Mouse (Mus musculus) forebrain, embryonic 11.5 days (tissue): ENCODE data around the gene Gm4869. TPM values are rescaled to one million over a fixed set of nuclear protein-coding genes. Genes with fewer than 3 reads are reported as not detected.

Experiments used
- ATAC-seq: fragments of 200-750 bp; cut with Nextera tagmentation; replicated peaks from 2 replicates; pipeline ENCODE4 v1.8.0; 2017; ENCODE audit warnings: moderate TSS enrichment; ENCODE audit not compliant: low FRiP score
- DNase-seq: peaks from one replicate; pipeline ENCODE4 v3.0.0-alpha.2; 2017; ENCODE audit warnings: low spot score
- H3K27ac ChIP-seq: fragments of 300-500 bp; sonication (generic); 2 replicates; pipeline ENCODE4 v1.5.1; 2014; ENCODE audit warnings: low read depth, low read length
- H3K27me3 ChIP-seq: fragments of 300-500 bp; sonication (generic); 2 replicates; pipeline ENCODE4 v1.6.1; 2014; ENCODE audit warnings: mild to moderate bottlenecking, low read length, mixed read lengths; ENCODE audit not compliant: control insufficient read depth, insufficient read depth
- H3K36me3 ChIP-seq: fragments of 300-500 bp; sonication (generic); 2 replicates; pipeline ENCODE4 v1.6.1; 2014; ENCODE audit warnings: mild to moderate bottlenecking, low read length, moderate library complexity, mixed read lengths; ENCODE audit not compliant: control insufficient read depth, insufficient read depth
- H3K4me1 ChIP-seq: fragments of 300-500 bp; sonication (generic); replicated peaks from 2 replicates; pipeline ENCODE4 v1.6.1; 2014; ENCODE audit warnings: low read length, mixed read lengths; ENCODE audit not compliant: control insufficient read depth, insufficient read depth
- H3K4me2 ChIP-seq: fragments of 300-500 bp; sonication (generic); 2 replicates; pipeline ENCODE4 v1.6.1; 2014; ENCODE audit warnings: low read depth, mild to moderate bottlenecking, low read length, moderate library complexity, mixed read lengths; ENCODE audit not compliant: severe bottlenecking
- H3K4me3 ChIP-seq: fragments of 300-500 bp; sonication (generic); 2 replicates; pipeline ENCODE4 v1.5.1; 2014; ENCODE audit warnings: low read depth, low read length
- H3K9ac ChIP-seq: fragments of 300-500 bp; sonication (generic); 2 replicates; pipeline ENCODE4 v1.6.1; 2014; ENCODE audit warnings: low read length
- H3K9me3 ChIP-seq: fragments of 300-500 bp; sonication (generic); 2 replicates; pipeline ENCODE4 v1.6.1; 2016; ENCODE audit warnings: low read length, mixed read lengths; ENCODE audit not compliant: control insufficient read depth
- WGBS: fragments of 180-500 bp; shearing (Covaris S2); extraction: QIAGEN DNeasy Blood & Tissue Kit; methylation state at CpG from one replicate; pipeline ENCODE4 v1.1.7; 2014; 5-methylcytosine and 5-hydroxymethylcytosine counted together
- microRNA-seq: library from miRNA; unstranded; fragments of <30 nt; microRNA quantifications from one replicate; pipeline ENCODE4, GENCODE M21; 2016; ENCODE audit not compliant: insufficient number of aligned reads
- polyA plus RNA-seq: library from polyadenylated mRNA; unstranded; fragments of >200 nt; fragmentation: Nextera tagmentation; extraction: Ambion mirVana; gene quantifications from 2 replicates; pipeline ENCODE4 v1.2.1, GENCODE M21; 2014

Gm4869 gene
- polyA plus RNA-seq, 1 experiment from 2014 or later: not detected

- ATAC-seq: no peak
- H3K4me1 ChIP-seq: no peaks in the 10 kb centered on the region
- H3K36me3 ChIP-seq: peaks cover 2% of the 10 kb centered on the region; the same call in 1 of the 2 replicates
- no peak for DNase-seq
- H3K27me3 ChIP-seq: no peaks in the 10 kb centered on the region
- WGBS: 95% methylated on average over 1 of the region's 1 CpGs
- H3K27ac ChIP-seq: no peak overlapping the region
- H3K9me3 ChIP-seq: no peaks in the 10 kb centered on the region
- no peak overlapping the region for H3K4me3 ChIP-seq
- H3K4me2 ChIP-seq: no peak overlapping the region
- H3K9ac ChIP-seq: no peak overlapping the region
Measured at GRCm38 (mm10) chr5:140521196-140521595, 75.8 kb downstream of the Gm4869 start.

- Histone ChIP-seq H3K4me1 (no peaks in the 10 kb centered on the region), H3K4me2 (no peak overlapping the region), H3K9me3 (no peaks in the 10 kb centered on the region), H3K27me3 (no peaks in the 10 kb centered on the region), H3K4me3 (no peak overlapping the region), H3K27ac (no peak overlapping the region), H3K36me3 (peaks cover 2% of the 10 kb centered on the region; the same call in 1 of the 2 replicates), H3K9ac (no peak overlapping the region)
- ATAC-seq: no peak
- DNase-seq: no peak
- WGBS: 87% methylated on average over 2 of the region's 2 CpGs
Measured at GRCm38 (mm10) chr5:140526754-140527153, 81.3 kb downstream of the Gm4869 start.

- Histone ChIP-seq H3K27me3 (no peaks in the 10 kb centered on the region), H3K9me3 (no peaks in the 10 kb centered on the region), H3K27ac (no peak overlapping the region), H3K4me2 (no peak overlapping the region), H3K4me3 (no peak overlapping the region), H3K36me3 (no peaks in the 10 kb centered on the region), H3K9ac (no peak overlapping the region), H3K4me1 (no peaks in the 10 kb centered on the region)
- ATAC-seq: no peak
- no peak for DNase-seq
- 72% methylated on average over 13 of the region's 13 CpGs for WGBS
Measured at GRCm38 (mm10) chr5:140538111-140538683, 92.8 kb downstream of the Gm4869 start.

- Histone ChIP-seq H3K9ac (no peak overlapping the region), H3K27me3 (no peaks in the 10 kb centered on the region), H3K4me2 (no peak overlapping the region), H3K27ac (no peak overlapping the region), H3K9me3 (no peaks in the 10 kb centered on the region), H3K4me1 (no peaks in the 10 kb centered on the region), H3K4me3 (no peak overlapping the region), H3K36me3 (no peaks in the 10 kb centered on the region)
- ATAC-seq (peak; percentile 78), DNase-seq (peak; percentile 91)
- WGBS: 11% methylated on average over 8 of the region's 8 CpGs
Measured at GRCm38 (mm10) chr5:140540106-140540505, 94.7 kb downstream of the Gm4869 start.

- 84% methylated on average over 9 of the region's 9 CpGs for WGBS
- no peak overlapping the region for H3K9ac ChIP-seq
- 0 out of 2 replicates have a peak, but pooled peaks cover 1% of the 10 kb centered on the region for H3K9me3 ChIP-seq
- no peaks in the 10 kb centered on the region for H3K36me3 ChIP-seq
- no peaks in the 10 kb centered on the region for H3K27me3 ChIP-seq
- no peak overlapping the region for H3K4me3 ChIP-seq
- no peaks in the 10 kb centered on the region for H3K4me1 ChIP-seq
- H3K4me2 ChIP-seq: no peak overlapping the region
- ATAC-seq (no peak), DNase-seq (no peak)
- no peak overlapping the region for H3K27ac ChIP-seq
Measured at GRCm38 (mm10) chr5:140542811-140543575, 97.5 kb downstream of the Gm4869 start.

Small RNA genes within 50 kb of the gene (microRNA-seq; reads per million reads assigned to microRNA genes)
- gene Mir7038: not detected

Other genes starting within 250 kb of the Gm4869 start
- 52.7 and 53.8 TPM in 2 replicates for gene Mad1l1, start 124.1 kb upstream of the Gm4869 start, polyA plus RNA-seq
- 42.2 and 51.2 TPM in 2 replicates for gene Nudt1, start 124.0 kb upstream of the Gm4869 start, polyA plus RNA-seq
- 21.0 and 22.3 TPM in 2 replicates for gene Mrm2, start 113.7 kb upstream of the Gm4869 start, polyA plus RNA-seq
- 10.6 and 12.3 TPM in 2 replicates for gene Snx8, start 56.4 kb upstream of the Gm4869 start, polyA plus RNA-seq
- gene Eif3b, start 26.3 kb upstream of the Gm4869 start, polyA plus RNA-seq: 177 and 215 TPM in 2 replicates
- 11.8 and 12.2 TPM in 2 replicates for gene Chst12, start 59.9 kb downstream of the Gm4869 start, polyA plus RNA-seq
- not detected in 2 replicates for gene Grifin, start 119.4 kb downstream of the Gm4869 start, polyA plus RNA-seq
- 41.8 and 45.4 TPM in 2 replicates for gene Lfng, start 161.7 kb downstream of the Gm4869 start, polyA plus RNA-seq
- gene Ttyh3, start 203.4 kb downstream of the Gm4869 start, polyA plus RNA-seq: 83.3 and 91.5 TPM in 2 replicates